Mouse (Mus musculus): ENCODE data around the gene Prex1.
"Not testable (repeated sequence)": the region's sequence is repeated elsewhere in the genome, so short reads cannot be mapped to it uniquely, and the experiment has no call there.

Gene Prex1

GRCm38 (mm10) chr2:166713690-166714426 lies at the start of gene Prex1:
Gene Prex1 (minus strand): TSS chr2:166713832.
- DNase-seq (ENCODE audit: low read depth, low spot score): peak; percentile 88

GRCm38 (mm10) chr2:166757969-166758368 lies 44.3 kb upstream of the Prex1 start:
- no peak for DNase-seq (ENCODE audit: low read depth, low spot score)

- no peak for DNase-seq (ENCODE audit: low read depth, low spot score)
Measured at GRCm38 (mm10) chr2:166754760-166755159, 41.1 kb upstream of the Prex1 start.

- DNase-seq (ENCODE audit: low read depth, low spot score): no peak
Measured at GRCm38 (mm10) chr2:166754194-166754593, 40.6 kb upstream of the Prex1 start.

- no peak for DNase-seq (ENCODE audit: low read depth, low spot score)
Measured at GRCm38 (mm10) chr2:166750620-166751191, 37.1 kb upstream of the Prex1 start.

- DNase-seq (ENCODE audit: low read depth, low spot score): not testable (repeated sequence)
Measured at GRCm38 (mm10) chr2:166746261-166746913, 32.8 kb upstream of the Prex1 start.

GRCm38 (mm10) chr2:166745849-166746248 lies 32.2 kb upstream of the Prex1 start:
- no peak for DNase-seq (ENCODE audit: low read depth, low spot score)

GRCm38 (mm10) chr2:166744433-166744832 lies 30.8 kb upstream of the Prex1 start:
- no peak for DNase-seq (ENCODE audit: low read depth, low spot score)

- no peak for DNase-seq (ENCODE audit: low read depth, low spot score)
Measured at GRCm38 (mm10) chr2:166743504-166743903, 29.9 kb upstream of the Prex1 start.

GRCm38 (mm10) chr2:166741445-166741844 lies 27.8 kb upstream of the Prex1 start:
- no peak for DNase-seq (ENCODE audit: low read depth, low spot score)

GRCm38 (mm10) chr2:166740396-166740795 lies 26.8 kb upstream of the Prex1 start:
- DNase-seq (ENCODE audit: low read depth, low spot score): no peak

GRCm38 (mm10) chr2:166737307-166737706 lies 23.7 kb upstream of the Prex1 start:
- DNase-seq (ENCODE audit: low read depth, low spot score): no peak

GRCm38 (mm10) chr2:166735469-166736001 lies 21.9 kb upstream of the Prex1 start:
- DNase-seq (ENCODE audit: low read depth, low spot score): no peak

- DNase-seq (ENCODE audit: low read depth, low spot score): no peak
Measured at GRCm38 (mm10) chr2:166732860-166733259, 19.2 kb upstream of the Prex1 start.

- DNase-seq (ENCODE audit: low read depth, low spot score): no peak
Measured at GRCm38 (mm10) chr2:166732146-166732545, 18.5 kb upstream of the Prex1 start.

GRCm38 (mm10) chr2:166731102-166731883 lies 17.7 kb upstream of the Prex1 start:
- not testable (repeated sequence) for DNase-seq (ENCODE audit: low read depth, low spot score)

- no peak for DNase-seq (ENCODE audit: low read depth, low spot score)
Measured at GRCm38 (mm10) chr2:166730567-166730915, 16.9 kb upstream of the Prex1 start.

- no peak for DNase-seq (ENCODE audit: low read depth, low spot score)
Measured at GRCm38 (mm10) chr2:166729656-166730566, 16.3 kb upstream of the Prex1 start.

GRCm38 (mm10) chr2:166729045-166729444 lies 15.4 kb upstream of the Prex1 start:
- no peak for DNase-seq (ENCODE audit: low read depth, low spot score)

GRCm38 (mm10) chr2:166728261-166728680 lies 14.6 kb upstream of the Prex1 start:
- no peak for DNase-seq (ENCODE audit: low read depth, low spot score)

GRCm38 (mm10) chr2:166727790-166728189 lies 14.2 kb upstream of the Prex1 start:
- no peak for DNase-seq (ENCODE audit: low read depth, low spot score)
